Mouse (Mus musculus): ENCODE data around the gene Rab3gap1.
A peak's percentile ranks its signal among the peaks of the same experiment; 100 is the strongest.

Gene Rab3gap1

DNA sequence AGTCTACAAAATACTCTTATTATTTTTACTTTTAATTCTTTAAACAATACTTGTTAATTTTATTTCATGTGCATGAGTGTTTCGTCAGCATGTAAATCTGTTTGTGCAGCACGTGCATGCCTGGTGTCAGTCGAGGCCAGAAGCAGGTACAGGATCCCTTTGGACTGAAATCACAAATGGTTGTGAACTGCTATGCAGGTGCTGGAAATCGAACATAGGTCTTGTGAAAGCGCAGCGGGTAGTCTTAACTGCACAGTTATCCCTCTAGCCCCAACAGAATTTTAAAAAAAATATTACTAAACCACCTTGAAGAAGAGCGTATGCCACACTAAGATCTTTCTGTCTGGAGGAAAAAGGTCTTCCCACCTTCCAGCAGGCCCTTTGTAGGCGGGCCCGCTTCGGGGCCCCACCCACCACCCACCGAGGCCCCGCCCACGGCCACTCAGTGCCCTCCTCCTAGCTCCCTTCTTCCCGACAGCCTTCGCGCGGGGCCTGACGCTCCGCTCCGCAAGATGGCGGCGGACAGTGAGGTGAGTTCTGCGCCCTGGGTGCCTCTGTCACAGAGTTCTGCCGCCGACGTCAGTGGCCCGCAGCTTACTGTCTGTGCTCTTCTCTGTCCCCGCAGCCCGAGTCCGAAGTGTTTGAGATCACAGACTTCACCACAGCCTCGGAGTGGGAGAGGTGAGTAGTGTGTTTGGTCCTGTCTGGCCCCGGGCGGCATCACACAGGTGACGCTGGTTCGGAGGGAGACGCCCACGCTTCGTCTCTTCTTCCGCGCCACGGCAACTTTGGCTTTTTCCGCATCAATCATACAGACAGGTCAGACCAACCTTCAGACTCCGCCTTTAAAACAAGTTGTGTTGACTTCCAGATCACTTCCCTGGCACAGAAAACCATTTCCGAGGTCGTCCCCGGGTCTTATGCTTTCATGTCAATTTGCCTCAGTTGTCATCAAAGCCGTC is at the start of gene Rab3gap1:
Rab3gap1 (plus strand) TSS at position 474 of the 962 bp plus-strand sequence.
- DNase-seq (ENCODE audit: low spot score in 2 of 2) = peak; percentile 76 to 82

DNA sequence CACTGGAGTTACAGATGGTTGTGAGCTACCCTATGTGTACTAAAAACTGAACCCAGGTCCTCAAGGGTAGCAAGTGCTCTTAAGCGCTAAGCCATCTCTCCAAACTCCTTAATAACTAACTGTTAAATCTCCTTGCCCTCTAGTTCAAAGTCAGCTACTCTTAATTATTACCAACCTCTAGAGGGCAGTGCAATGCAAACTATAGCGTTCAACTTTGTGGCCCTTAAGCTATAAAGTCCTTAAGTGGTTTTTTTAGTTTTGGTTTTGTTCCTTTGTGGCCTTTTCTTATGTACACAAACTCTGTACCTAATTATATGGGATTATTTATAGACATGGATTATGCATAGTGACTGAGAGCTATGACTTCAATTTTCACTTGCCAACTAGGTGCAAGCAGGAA is 41.2 kb upstream of the Rab3gap1 start:
- no peak for DNase-seq (ENCODE audit: low spot score in 2 of 2)

DNA sequence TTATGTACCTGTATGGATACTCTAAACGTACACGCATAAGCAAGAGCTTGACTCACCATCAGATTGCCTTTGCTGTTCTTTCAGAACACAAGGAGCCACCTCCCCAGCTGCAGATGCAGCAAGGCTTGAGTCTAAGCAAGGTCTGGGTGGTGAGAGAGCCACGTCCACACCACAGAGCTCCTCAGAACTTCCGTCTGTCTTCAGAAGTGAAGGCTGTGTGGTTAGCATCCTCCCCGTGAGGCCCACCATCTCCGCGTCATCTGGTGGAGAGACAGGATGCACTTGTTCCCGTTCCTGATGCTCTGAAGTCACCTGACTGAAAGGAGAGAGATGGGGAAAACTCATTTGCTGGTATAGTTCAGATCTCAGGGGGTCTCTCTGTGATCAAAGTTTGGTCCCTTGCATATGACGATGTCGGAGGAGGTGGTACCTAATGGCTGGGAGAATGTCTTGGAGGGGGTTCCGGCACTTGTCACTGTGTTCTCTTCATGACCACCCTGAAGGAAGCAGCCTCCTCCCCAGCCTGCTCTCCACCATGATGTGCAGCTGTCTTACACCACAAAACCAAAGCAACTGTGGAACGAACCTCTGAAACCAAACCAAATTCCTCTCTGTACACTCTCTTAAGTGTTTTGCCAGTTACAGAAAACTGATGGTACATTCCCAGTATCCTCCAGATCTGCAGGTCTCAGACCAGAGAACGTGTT is 38.2 kb upstream of the Rab3gap1 start:
- no peak for DNase-seq (ENCODE audit: low spot score in 2 of 2)

DNA sequence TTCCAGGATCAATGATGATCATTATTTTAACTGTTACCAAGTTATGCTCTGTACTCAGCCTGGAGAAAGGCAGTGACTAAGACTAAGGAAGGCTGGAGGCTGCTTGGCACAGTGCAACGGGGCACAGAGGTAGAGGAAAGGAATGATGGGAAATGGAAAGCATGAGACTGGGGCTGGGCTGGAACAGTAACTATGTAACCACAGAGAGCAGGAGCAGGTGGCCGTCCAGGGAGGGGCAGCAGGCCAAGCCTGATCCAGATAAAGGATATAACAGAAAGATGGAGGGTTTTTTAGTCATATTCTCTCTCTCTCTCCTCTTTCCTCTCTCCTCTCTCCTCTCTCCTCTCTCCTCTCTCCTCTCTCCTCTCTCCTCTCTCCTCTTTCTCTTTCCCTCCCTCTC is 34.9 kb upstream of the Rab3gap1 start:
- DNase-seq (ENCODE audit: low spot score in 2 of 2) = no peak

DNA sequence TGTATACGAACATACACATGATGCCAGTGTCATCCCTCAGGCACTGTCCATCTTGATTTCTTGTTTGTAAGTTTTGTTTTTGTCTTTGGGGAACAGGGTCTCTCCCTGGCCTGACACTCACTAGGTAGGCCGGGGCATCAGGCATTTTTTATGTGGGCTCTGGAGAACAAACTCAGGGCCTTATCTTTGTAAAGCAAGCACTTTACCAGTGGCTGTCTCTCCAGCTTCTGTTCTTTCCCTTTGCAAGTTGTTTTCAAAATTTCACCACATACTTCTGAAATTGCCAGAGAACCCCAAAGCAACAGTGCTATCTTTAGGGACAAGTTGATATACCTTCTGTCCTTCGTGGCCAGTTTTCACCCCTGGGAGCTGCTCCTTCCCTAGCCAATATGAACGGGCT is 34.4 kb upstream of the Rab3gap1 start:
- no peak for DNase-seq (ENCODE audit: low spot score in 2 of 2)

DNA sequence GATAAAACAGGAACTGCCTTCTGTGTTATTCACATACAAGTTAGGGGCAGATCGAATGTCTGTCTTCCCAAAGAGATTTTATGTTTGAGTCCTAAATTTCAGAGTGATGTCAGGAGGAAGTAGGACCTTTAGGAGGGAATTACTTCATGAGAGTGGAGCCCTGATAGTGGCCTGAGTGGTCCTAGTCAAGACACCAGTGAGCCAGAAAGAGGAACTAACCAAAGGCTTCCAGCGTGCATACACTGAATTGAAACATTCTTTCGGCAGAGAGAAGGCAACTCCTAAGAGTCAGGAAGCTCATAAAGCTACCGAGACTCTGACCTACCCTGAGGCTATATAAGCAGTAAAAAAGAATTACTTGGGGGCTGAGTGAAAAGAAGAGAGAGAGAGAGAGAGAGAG is 32.0 kb upstream of the Rab3gap1 start:
- DNase-seq (ENCODE audit: low spot score in 2 of 2) = no peak

DNA sequence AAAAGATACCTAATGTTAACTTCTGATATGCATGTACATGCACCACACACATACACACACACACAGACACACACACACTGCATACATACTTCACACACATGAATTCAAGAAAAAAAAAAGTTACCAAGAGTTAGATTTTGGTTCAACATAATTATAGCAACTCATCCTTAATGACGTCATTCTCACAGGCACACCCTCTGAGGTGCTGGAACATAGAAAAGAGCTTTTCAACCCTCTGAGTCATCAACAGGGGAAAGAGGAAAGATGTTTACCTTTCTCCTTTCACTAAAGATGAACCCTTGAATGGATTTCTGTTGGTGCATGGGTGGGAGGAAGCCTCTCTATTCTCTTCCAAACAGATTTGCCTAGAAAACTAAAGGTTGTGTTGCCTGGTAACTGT is 30.0 kb upstream of the Rab3gap1 start:
- no peak for DNase-seq (ENCODE audit: low spot score in 2 of 2)

DNA sequence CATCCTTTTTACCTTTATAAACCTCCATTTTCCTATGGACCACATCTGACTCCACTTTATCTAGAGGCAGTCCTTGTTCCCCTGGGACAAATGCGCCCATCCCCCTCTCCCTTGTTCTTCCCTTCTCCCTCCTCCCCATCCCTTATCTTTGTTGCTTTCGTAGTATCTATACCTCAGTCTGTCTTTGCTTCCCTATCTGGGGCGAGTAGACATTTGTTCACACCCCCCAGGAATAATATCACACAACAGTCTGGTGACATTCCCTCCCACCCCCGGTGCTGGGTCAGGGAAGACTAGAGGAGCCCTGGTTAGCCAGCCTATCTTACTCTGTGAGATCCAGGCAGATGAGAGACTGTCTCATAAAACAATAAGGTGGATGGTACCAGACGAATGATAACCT is 23.1 kb upstream of the Rab3gap1 start:
- DNase-seq (ENCODE audit: low spot score in 2 of 2) = no peak

DNA sequence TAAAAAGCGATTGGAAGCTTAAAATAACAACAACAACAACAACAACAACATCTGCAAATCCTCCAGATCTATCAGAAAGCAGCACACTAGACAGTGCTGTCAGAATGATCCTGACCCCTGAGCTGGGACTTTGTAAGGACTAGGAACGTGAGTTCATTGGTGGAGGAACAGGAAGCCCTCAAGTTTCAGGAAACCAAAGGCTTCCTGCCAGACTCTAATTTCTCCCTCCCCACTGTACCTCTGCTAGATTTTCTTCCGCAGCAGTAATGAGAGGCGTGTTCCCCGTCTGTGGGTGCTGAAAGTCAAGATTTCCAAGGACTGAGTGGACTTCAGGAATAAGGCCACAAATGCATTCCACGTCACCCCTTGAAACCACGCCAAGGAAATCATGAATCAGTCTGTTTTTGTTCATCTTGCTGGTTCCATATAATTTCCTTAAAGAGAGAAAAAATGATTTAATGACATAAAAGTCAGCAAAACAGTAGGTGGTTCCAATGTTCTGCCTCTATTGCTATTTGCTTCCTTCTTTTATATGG is 18.4 kb upstream of the Rab3gap1 start:
- no peak for DNase-seq (ENCODE audit: low spot score in 2 of 2)

DNA sequence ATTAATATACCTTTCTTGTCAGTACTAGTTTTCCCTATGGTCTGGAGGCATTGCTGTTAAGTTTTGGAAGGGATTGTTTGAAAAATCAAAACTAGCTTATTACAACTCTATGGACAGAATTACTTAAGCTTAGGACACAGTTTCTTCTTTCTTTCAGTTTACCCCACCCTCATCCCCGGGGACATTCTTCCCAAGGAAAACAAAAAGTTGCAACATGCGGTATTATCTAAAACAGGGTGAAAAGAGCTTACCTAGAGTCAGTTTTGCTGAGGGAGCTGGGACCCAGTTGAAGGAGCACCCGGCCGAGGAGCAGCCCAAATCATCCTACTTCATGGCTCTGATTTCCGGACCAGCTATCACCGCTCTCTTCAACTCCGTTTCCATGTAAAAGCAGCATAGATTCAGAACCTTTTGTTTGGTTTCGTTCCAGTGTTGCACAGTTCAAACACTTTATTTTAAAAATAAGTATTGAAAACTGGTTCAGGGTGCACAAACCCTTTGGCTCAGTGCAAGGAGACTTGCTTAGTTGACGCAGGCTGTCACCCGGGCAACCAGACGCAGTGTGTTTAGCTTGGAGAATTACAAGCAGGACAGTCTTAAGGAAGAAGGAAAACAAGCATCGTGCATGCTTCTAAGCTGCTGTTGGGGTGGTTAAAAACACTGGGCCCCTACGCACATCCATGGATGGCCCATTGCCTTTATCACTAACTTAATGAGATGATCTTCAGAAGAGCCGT is 13.9 kb upstream of the Rab3gap1 start, which contains the start of gene Map3k19:
Map3k19 (minus strand) TSS at position 546 of the 737 bp plus-strand sequence.
- DNase-seq (ENCODE audit: low spot score in 2 of 2) = peak in 1 of 2 experiments; percentile 20

DNA sequence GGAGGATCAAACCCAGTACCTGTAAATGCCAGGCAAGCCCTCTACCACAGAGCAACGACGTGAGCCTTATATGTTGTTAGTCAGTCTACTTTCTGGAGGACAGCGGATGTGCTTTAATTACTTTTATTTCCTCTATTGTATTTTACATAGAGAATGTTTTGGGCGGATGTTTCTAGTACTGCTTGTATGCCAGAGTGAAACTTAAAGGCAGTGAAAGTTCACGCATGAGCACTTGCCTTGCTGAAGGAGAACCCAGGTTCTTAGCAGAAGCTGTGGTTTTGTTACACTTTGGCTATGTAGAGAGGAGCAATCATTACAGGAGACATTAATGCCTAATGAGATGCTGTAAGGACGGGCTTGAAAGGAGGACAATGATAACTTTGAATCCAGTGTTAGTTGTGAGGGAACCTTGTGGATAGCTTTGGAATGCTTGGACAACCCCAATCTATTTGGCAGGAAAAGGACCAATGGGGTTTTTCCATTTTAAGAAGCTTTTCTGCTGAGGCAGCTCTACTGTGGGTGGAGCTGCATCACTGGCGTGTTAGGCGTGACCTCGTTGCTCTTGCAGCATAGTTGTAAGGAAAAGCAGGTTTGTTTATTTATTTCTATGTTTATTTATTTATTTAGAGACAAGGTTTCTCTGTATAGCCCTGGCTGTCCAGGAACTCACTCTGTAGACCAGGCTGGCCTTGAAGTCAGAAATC is 9.5 kb upstream of the Rab3gap1 start:
- no peak for DNase-seq (ENCODE audit: low spot score in 2 of 2)

DNA sequence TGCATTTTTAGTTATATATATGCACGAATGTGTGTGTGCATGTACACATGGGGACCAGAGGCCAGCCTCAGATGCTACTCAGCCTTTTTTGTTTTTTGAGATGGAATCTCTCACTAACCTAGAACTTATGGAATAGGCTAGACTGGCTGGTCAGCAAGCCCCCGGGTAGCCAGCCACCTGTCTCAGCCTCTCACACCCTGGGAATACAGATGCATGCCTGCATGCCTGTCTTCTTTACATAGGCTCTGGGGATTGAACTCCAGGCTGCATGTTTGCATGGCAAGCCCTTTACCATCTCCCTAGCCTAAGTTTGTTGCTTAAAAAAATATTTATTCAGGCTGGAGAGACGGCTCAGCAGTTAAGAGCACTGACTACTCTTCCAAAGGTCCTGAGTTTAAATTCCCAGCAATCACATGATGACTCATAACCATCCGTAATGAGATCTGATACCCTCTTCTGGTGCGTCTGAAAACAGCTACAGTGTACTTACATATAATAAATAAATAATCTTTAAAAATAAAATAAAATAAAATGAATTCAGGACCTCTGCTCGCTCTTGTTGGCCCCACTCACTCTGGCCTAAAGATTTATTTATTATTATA is 8.7 kb upstream of the Rab3gap1 start:
- no peak for DNase-seq (ENCODE audit: low spot score in 2 of 2)

DNA sequence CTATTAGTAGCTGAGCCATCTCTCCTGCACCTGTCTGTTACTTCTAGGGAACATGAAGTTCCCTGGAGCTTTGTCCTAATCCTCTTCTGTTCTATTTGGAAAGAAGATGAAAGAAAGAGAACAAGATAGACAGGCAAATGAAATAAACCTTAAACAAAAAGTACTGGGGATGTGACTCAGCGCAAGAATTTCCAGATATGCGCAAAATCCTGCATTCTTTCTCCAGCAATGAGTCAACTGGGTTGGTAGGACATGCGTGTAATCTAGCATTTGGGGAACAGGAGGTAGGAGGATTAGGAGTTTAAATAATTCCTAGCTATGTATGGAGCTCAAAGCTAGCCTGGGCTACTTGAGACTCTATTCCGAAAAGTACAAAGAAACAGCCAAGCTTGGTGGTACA is 8.1 kb upstream of the Rab3gap1 start:
- DNase-seq (ENCODE audit: low spot score in 2 of 2) = no peak

DNA sequence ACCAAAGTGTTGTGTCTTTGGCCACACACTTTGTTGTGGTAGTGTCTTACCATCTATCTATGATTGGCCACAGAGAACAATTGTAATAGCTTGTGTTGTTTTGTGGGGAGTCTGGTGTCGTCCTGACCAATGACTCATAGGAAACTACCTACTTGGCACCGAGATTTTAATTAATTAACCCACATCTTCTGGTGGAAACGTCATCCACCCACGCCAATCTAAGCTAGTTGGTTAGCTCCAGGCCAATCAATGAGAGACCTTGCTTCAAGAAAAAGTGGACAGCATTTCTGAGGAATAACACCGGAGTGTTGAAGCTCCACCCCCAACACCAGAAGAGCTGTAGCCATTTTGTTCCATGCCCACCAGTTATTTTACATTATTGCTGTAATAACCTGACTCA is 6.7 kb upstream of the Rab3gap1 start:
- no peak for DNase-seq (ENCODE audit: low spot score in 2 of 2)

DNA sequence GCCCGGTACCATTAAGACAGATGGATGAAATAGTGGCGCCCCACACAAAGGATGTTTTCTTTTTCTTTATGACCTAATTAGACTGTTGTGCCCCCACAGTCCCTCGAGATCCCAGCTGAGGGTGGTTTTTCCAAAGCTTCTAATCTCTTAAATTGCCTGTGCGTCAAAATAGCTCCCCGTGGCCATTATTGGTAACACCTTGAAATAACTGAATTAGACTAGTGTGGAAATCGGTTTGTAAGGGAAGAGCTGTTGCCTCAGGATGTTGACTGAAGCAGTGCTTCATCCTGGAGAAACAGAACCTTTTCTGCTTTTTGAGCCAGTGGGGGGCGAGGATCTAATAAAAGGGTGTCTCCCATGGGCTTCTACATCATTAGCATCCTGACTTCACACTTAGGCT is 4.8 kb upstream of the Rab3gap1 start:
- no peak for DNase-seq (ENCODE audit: low spot score in 2 of 2)

DNA sequence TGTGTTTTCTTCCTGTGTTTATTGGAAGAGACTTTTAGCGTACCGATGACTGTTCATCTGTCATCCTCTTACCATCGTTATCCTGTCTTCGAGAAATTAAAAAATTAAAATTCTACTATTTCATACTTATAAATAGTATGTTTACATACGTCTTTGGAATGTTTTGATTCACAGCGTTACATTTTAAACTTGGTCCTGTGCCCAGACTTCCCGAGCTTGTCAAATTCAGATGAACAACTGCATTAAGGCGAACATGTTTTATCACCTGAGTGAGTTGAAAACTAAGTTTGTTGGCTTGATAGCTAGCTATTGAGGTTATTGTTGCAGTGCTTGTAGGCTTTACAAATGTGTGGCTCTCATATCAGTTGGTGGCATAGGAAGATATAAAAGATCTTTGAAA is 703 bp downstream of the Rab3gap1 start:
- no peak for DNase-seq (ENCODE audit: low spot score in 2 of 2)

DNA sequence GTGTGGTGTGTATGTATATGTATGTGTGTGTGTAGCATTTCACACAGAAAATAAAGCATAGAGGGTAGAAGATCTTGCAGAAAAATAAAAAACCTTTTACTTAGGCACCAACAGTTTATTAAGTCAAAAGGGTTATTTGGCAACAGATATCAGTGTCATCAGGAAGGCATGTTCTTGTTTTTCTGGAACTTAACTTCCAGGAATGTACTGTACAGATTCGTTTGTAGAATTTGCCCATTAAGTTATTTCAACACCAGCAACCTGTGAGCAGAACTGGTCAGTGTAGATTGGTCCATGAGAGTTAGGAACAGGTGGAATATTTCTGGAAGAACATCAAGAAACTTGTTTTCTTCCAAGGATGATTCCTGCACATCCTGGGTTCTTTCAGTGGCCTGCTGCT is 30.8 kb downstream of the Rab3gap1 start:
- no peak for DNase-seq (ENCODE audit: low spot score in 2 of 2)

DNA sequence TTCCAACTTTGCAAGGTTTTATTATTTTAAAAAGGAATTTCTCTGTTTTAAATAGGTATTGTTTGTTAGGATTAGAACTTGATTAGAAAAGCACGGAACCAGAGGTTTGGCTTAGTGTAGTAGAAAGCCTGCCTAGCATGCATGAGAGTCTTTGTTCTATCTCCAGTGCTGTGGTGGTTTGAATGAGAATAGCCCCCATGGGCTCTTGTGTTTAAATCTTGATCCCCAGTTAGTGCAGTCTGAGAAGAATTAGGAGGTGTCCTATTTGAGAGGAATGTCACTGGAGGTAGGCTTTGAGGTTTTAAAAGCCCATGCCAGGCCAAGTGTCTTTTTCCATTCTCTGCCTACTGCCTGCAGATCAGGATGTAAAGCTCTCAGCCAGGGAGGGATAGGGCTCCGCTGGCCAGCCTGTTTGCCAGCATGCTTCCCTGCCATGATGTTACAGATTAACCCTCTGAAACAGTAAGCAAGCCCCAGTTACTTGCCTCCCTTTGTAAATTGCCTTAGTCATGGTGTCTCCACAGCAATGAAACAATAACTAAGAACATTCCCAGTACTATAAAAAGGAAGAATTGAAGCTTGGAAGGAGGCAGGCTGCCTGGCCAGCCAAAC is 36.3 kb downstream of the Rab3gap1 start:
- DNase-seq (ENCODE audit: low spot score in 2 of 2) = no peak

DNA sequence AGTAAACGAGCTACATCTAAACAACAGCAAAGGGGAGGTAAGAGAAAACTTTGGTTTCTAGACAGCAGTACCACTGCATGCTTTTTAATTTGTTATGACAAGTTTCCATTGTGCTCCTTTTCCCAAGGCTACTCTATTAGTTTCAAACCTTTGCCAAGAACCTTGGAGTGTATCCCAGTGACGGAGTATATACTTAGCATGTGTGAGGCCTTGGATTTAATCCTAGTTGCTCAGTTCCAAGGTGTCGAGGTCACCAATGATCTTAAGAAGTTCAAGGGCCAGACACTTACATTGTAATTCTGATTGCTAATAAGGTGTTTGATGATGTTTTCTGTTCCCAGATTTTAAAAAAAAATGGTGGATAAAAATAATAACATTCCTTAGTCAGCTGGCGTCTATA is 44.5 kb downstream of the Rab3gap1 start:
- DNase-seq (ENCODE audit: low spot score in 2 of 2) = no peak

DNA sequence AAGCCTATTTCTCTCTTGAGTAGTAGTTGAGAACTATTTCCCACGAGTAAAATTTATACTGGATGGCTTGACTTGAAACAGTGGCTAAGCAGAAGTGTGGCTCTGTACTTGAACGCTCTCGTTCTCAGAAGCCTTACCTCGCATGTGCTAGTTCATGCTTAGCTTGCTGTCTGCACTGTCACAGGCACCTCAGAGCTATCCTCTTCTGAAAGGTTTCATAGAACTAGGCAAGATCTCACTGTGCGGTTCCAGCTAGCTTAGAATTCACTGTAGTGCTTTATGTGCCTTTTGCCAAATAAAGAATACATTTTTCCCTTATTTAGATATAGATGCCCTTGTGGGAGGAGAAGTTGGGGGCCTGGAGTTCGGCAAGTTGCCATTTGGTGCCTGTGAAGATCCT is 46.7 kb downstream of the Rab3gap1 start:
- no peak for DNase-seq (ENCODE audit: low spot score in 2 of 2)

DNA sequence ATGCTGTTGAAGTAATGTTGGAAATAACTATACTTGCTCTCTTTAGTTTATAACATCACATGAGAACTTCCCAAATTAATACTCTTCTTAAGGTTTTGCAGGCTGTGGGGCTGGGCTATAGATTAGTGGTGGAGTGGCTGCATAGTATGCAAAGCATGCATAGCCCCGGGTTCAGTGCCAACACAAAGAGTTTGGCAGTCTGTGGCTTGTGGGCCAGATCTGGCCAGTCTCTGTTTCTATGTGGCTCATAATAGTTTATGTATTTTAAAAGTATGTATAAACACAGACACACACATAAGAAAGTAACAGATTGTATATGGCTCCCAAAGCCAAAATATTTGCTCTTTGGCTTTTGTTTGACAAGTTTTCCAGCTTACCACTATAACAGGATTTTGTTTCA is 47.2 kb downstream of the Rab3gap1 start:
- DNase-seq (ENCODE audit: low spot score in 2 of 2) = no peak

Measured in frontal cortex, postnatal 14 days (tissue).